Mouse (Mus musculus): ENCODE data around the gene Sh3glb1. TPM values are rescaled to one million over a fixed set of nuclear protein-coding genes. Genes with fewer than 3 reads are reported as not detected.
A peak's percentile ranks its signal among the peaks of the same experiment; 100 is the strongest.

Sh3glb1 gene
- total and polyA plus RNA-seq, 2 experiments from 2014 or later = 118 to 128 TPM

GRCm38 (mm10) chr3:144718706-144719087, 1.4 kb downstream of the Sh3glb1 start:
- peak overlapping the region; percentile 98 for H3K4me3 ChIP-seq (ENCODE audit: low read depth, low read length)
- 8% methylated on average over 7 of the region's 7 CpGs for WGBS
- DNase-seq = no peak
- TF ChIP-seq CTCF (IDR thresholded peaks at IDR 0.05; ENCODE audit: low read depth) = no peak
- H3K4me2 ChIP-seq (ENCODE audit: low read depth) = peak overlapping the region; percentile 84
- no peaks in the 10 kb centered on the region for H3K27me3 ChIP-seq (ENCODE audit: insufficient read depth, low read length)
- H3K9me3 ChIP-seq (ENCODE audit: low read length) = no peaks in the 10 kb centered on the region
- ATAC-seq = no peak
- no peaks in the 10 kb centered on the region for H3K36me3 ChIP-seq (ENCODE audit: insufficient read depth)
- H3K9ac ChIP-seq = peak overlapping the region; percentile 2; the same call in 1 of the 2 replicates
- H3K4me1 ChIP-seq (ENCODE audit: insufficient read depth) = peaks cover 20% of the 10 kb centered on the region
- no peak overlapping the region for H3K27ac ChIP-seq (ENCODE audit: low read depth, low read length)

- no peak for TF ChIP-seq CTCF (IDR thresholded peaks at IDR 0.05; ENCODE audit: low read depth)
- 75% methylated on average over 6 of the region's 6 CpGs for WGBS
Measured at GRCm38 (mm10) chr3:144717835-144718234, 2.3 kb downstream of the Sh3glb1 start.

GRCm38 (mm10) chr3:144717121-144717520, 3.0 kb downstream of the Sh3glb1 start:
- H3K27me3 ChIP-seq (ENCODE audit: insufficient read depth, low read length) = no peaks in the 10 kb centered on the region
- no peak overlapping the region for H3K4me2 ChIP-seq (ENCODE audit: low read depth)
- 61% methylated on average over 3 of the region's 3 CpGs for WGBS
- no peak for ATAC-seq
- no peaks in the 10 kb centered on the region for H3K9me3 ChIP-seq (ENCODE audit: low read length)
- DNase-seq = no peak
- TF ChIP-seq CTCF (IDR thresholded peaks at IDR 0.05; ENCODE audit: low read depth) = no peak
- no peak overlapping the region for H3K9ac ChIP-seq
- H3K4me1 ChIP-seq (ENCODE audit: insufficient read depth) = peaks cover 20% of the 10 kb centered on the region
- peaks cover under 1% of the 10 kb centered on the region; the same call in 1 of the 2 replicates for H3K36me3 ChIP-seq (ENCODE audit: insufficient read depth)
- H3K27ac ChIP-seq (ENCODE audit: low read depth, low read length) = no peak overlapping the region
- no peak overlapping the region for H3K4me3 ChIP-seq (ENCODE audit: low read depth, low read length)

More at GRCm38 (mm10) chr3:144717835-144718234, 2.3 kb downstream of the Sh3glb1 start:
- H3K4me2 ChIP-seq (ENCODE audit: low read depth) = peak overlapping the region; percentile 23; the same call in 1 of the 2 replicates
- no peaks in the 10 kb centered on the region for H3K9me3 ChIP-seq (ENCODE audit: low read length)
- no peaks in the 10 kb centered on the region for H3K27me3 ChIP-seq (ENCODE audit: insufficient read depth, low read length)
- H3K4me1 ChIP-seq (ENCODE audit: insufficient read depth) = peaks cover 20% of the 10 kb centered on the region
- no peak for DNase-seq
- no peak overlapping the region for H3K4me3 ChIP-seq (ENCODE audit: low read depth, low read length)
- no peaks in the 10 kb centered on the region for H3K36me3 ChIP-seq (ENCODE audit: insufficient read depth)
- H3K27ac ChIP-seq (ENCODE audit: low read depth, low read length) = no peak overlapping the region
- no peak overlapping the region for H3K9ac ChIP-seq
- ATAC-seq = no peak

- DNase-seq (no peak), ATAC-seq (no peak)
- no peak overlapping the region for H3K4me3 ChIP-seq (ENCODE audit: low read depth, low read length)
- peaks cover 20% of the 10 kb centered on the region for H3K4me1 ChIP-seq (ENCODE audit: insufficient read depth)
- H3K27ac ChIP-seq (ENCODE audit: low read depth, low read length) = no peak overlapping the region
- no peaks in the 10 kb centered on the region for H3K27me3 ChIP-seq (ENCODE audit: insufficient read depth, low read length)
- no peak overlapping the region for H3K4me2 ChIP-seq (ENCODE audit: low read depth)
- no peak overlapping the region for H3K9ac ChIP-seq
- H3K9me3 ChIP-seq (ENCODE audit: low read length) = no peaks in the 10 kb centered on the region
- 74% methylated on average over 9 of the region's 9 CpGs for WGBS
- TF ChIP-seq CTCF (IDR thresholded peaks at IDR 0.05; ENCODE audit: low read depth) = no peak
- H3K36me3 ChIP-seq (ENCODE audit: insufficient read depth) = peaks cover 6% of the 10 kb centered on the region
Measured at GRCm38 (mm10) chr3:144715901-144716300, 4.2 kb downstream of the Sh3glb1 start.

- H3K4me2 ChIP-seq (ENCODE audit: low read depth) = no peak overlapping the region
- peaks cover 17% of the 10 kb centered on the region for H3K4me1 ChIP-seq (ENCODE audit: insufficient read depth)
- no peaks in the 10 kb centered on the region for H3K9me3 ChIP-seq (ENCODE audit: low read length)
- TF ChIP-seq CTCF (IDR thresholded peaks at IDR 0.05; ENCODE audit: low read depth) = no peak
- H3K27me3 ChIP-seq (ENCODE audit: insufficient read depth, low read length) = no peaks in the 10 kb centered on the region
- ATAC-seq = no peak
- no peak overlapping the region for H3K27ac ChIP-seq (ENCODE audit: low read depth, low read length)
- WGBS = 69% methylated on average over 7 of the region's 7 CpGs
- peaks cover 6% of the 10 kb centered on the region for H3K36me3 ChIP-seq (ENCODE audit: insufficient read depth)
- no peak overlapping the region for H3K9ac ChIP-seq
- no peak for DNase-seq
- no peak overlapping the region for H3K4me3 ChIP-seq (ENCODE audit: low read depth, low read length)
Measured at GRCm38 (mm10) chr3:144715033-144715432, 5.1 kb downstream of the Sh3glb1 start.

DNA sequence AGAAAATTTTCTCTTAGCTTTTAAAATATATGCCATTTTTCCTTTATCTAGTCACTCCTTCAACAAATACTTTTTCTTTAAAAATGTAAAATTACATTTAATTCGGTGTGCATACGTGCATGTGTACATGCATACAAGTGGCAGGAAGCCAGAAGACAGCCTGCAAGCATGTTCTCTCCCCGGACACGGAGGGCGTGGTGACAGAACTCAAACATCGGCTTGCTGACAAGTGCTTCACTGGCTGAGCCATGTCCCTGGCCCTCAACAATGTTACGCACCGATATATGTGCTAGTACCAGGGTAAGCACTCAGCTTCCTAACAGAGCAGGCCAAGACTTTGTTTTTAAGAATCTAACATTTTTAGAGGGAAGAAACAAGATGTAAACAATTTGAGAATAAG, 5.5 kb downstream of the Sh3glb1 start:
- Histone ChIP-seq H3K4me2 (ENCODE audit: low read depth) (no peak overlapping the region), H3K9me3 (ENCODE audit: low read length) (no peaks in the 10 kb centered on the region), H3K4me1 (ENCODE audit: insufficient read depth) (peaks cover 17% of the 10 kb centered on the region), H3K9ac (no peak overlapping the region), H3K4me3 (ENCODE audit: low read depth, low read length) (no peak overlapping the region), H3K27me3 (ENCODE audit: insufficient read depth, low read length) (no peaks in the 10 kb centered on the region), H3K27ac (ENCODE audit: low read depth, low read length) (no peak overlapping the region), H3K36me3 (ENCODE audit: insufficient read depth) (peaks cover 6% of the 10 kb centered on the region)
- DNase-seq (no peak), ATAC-seq (no peak)
- no peak for TF ChIP-seq CTCF (IDR thresholded peaks at IDR 0.05; ENCODE audit: low read depth)
- WGBS = 71% methylated on average over 8 of the region's 8 CpGs

DNA sequence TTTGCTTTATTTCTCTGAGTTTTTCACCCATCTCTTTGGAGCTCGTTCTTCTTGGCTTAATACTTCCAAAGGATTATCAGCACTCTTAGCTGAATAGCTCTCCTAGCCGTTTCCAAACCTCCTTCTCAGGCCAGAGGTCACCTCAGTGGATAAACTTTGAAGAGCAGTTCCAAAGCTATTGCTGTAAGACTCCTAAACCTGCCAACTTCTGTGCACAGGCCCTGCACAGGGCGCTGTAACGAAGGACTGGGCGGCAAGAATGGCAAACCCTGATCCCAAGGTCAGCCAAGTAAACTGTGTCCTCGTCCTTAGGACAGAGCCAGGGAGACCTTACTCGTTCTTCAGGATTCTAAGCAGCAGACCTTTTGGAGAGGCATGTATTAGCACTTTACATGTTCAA, 6.0 kb downstream of the Sh3glb1 start:
- 50% methylated on average over 7 of the region's 7 CpGs for WGBS
- peaks cover 8% of the 10 kb centered on the region for H3K36me3 ChIP-seq (ENCODE audit: insufficient read depth)
- no peak overlapping the region for H3K9ac ChIP-seq
- H3K4me2 ChIP-seq (ENCODE audit: low read depth) = no peak overlapping the region
- no peak overlapping the region for H3K4me3 ChIP-seq (ENCODE audit: low read depth, low read length)
- DNase-seq (no peak), ATAC-seq (no peak)
- no peak overlapping the region for H3K27ac ChIP-seq (ENCODE audit: low read depth, low read length)
- peaks cover 17% of the 10 kb centered on the region for H3K4me1 ChIP-seq (ENCODE audit: insufficient read depth)
- H3K9me3 ChIP-seq (ENCODE audit: low read length) = no peaks in the 10 kb centered on the region
- no peaks in the 10 kb centered on the region for H3K27me3 ChIP-seq (ENCODE audit: insufficient read depth, low read length)
- no peak for TF ChIP-seq CTCF (IDR thresholded peaks at IDR 0.05; ENCODE audit: low read depth)

Data from forebrain, postnatal 0 days (tissue).